Mouse (Mus musculus) G1E-ER4 (cell line): ENCODE results near the gene Pex14. TPM values are rescaled to one million over a fixed set of nuclear protein-coding genes. Genes with fewer than 3 reads are reported as not detected.

Experiments used
- GATA1 ChIP-seq: IDR thresholded peaks from one replicate; pipeline ENCODE4 v1.8.0; 2012; ENCODE audit warnings: low read length, inconsistent platforms
- polyA plus RNA-seq: library from polyadenylated mRNA; stranded (reverse); fragments of >175 nt; gene quantifications from 2 replicates; pipeline ENCODE4 v1.2.3, GENCODE M21; 2012

Gene Pex14
- polyA plus RNA-seq, 1 experiment, result 57.5 TPM

GRCm38 (mm10) chr4:149126115-149126509 is 26.4 kb upstream of the Pex14 start:
- TF ChIP-seq GATA1, result no peak

GRCm38 (mm10) chr4:149125341-149126114 is 25.9 kb upstream of the Pex14 start:
- TF ChIP-seq GATA1, result no peak

- no peak for TF ChIP-seq GATA1
Measured at GRCm38 (mm10) chr4:149123432-149123831, 23.8 kb upstream of the Pex14 start.

- TF ChIP-seq GATA1, result no peak
Measured at GRCm38 (mm10) chr4:149103875-149104561, 4.3 kb upstream of the Pex14 start, which contains the start of gene Dffa. Gene Dffa, plus strand, starts transcription at chr4:149104146.

DNA sequence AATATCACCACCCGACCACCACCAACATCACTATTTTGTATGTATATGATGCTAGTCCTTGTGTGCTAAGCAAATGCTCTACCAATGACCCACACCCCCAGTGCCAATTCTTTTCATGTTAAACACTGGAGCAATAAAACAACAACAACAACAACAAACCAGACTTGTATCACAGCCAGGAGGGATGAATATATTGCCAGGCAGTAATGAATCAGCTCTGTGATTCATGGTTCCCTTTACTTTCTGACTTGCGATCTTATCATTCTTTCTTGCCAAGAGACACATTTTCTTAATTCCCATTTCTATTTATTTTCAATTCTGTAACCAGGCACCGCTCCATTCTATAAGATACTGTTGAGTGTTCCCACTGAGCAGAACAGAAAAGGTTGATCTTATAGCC is 1.8 kb upstream of the Pex14 start:
- no peak for TF ChIP-seq GATA1

DNA sequence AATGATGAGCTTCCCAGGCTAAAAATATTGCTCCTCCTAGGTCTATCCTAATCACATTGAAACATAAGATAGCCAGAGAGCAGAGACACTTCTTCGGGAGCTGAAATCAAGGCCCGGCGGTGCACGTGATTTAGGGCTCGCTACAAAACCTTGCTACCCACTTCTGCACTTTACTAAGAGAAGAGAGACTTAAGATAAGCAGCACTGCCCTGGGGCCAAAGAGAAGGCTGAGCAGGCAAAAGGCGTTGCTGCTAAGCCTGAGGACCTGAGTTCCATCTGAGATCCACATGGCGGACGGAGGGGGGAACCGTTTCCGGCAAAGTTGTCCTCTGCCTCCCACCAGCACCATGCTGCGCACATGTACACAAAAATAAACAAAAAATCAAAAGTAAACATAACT is 1.1 kb downstream of the Pex14 start:
- no peak for TF ChIP-seq GATA1

DNA sequence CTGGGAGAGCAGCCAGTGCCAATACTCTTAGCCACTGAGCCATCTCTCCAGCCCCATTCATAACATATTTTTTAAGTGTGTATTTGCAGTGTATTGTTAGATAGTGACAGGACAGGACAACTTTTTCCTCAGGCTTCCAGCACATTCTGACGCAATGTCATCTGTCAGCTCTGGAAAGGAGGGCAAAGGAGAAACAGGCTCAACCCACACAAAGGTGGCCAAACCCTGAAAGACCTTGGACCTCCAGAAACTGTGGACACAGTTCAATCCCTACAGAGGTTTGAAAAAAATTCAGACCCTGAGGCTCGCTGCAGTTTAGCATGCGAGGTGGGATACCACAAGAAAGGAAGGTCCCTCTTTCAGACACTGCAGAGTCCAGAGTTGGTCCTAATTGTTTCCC is 1.7 kb downstream of the Pex14 start:
- no peak for TF ChIP-seq GATA1

DNA sequence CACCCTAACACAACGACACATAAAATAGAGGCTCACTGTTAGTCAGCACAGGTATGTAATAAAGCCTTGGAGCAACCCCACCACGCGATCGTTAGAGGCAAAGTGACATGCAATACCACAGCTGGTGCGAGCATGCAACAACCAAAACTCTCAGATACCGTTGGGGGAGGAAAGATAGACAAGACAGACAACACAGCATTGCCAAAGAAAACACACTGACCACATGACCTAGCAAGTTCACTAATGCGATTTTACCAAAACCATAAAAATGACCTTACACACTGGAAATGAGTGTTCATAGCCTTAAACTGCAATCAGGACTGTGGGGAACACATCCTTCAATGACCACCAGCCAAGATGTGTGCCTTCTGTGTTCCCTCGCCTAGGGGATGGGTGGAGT is 8.3 kb downstream of the Pex14 start:
- no peak for TF ChIP-seq GATA1

DNA sequence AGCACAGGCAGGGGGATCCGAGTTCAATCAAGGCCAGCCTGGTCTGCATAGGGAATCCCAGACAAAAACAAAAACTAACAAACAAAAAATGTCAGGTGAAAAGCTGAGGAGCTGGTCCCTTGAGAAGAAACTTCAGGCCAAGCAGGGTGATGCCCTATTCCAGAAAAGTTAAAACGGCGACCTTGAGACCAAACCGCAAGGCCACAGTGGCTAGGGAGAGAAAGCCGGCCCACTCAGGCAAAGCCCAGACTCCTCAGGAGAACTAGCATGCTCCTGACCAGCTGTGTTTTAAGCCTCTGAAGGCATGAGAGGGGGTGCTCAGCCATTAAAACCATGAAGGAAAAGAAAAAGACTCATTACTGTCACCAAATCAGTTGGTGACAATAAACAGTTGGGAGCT is 14.3 kb downstream of the Pex14 start:
- no peak for TF ChIP-seq GATA1

GRCm38 (mm10) chr4:149081528-149081927 is 18.1 kb downstream of the Pex14 start:
- no peak for TF ChIP-seq GATA1

GRCm38 (mm10) chr4:149080111-149080510 is 19.6 kb downstream of the Pex14 start:
- no peak for TF ChIP-seq GATA1

DNA sequence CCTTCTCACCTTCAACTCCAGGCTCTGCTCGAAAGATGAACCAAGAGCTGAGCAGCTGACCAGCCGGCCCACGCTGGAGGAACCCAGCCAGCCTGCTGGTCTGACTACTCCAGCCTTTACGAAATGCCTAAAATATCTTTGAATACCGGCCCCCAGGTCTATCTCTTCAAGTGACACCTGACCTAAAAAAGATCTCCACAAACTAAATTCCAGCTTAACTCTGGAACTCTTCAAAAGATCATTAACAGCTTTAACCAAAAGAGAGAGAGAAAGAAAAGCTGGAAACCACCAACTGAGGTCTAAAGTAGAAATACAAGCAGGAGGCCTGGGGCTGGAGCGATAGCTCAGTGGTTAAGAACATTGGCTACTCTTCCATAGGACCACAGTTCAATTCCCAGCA is 20.0 kb downstream of the Pex14 start:
- TF ChIP-seq GATA1, result no peak

DNA sequence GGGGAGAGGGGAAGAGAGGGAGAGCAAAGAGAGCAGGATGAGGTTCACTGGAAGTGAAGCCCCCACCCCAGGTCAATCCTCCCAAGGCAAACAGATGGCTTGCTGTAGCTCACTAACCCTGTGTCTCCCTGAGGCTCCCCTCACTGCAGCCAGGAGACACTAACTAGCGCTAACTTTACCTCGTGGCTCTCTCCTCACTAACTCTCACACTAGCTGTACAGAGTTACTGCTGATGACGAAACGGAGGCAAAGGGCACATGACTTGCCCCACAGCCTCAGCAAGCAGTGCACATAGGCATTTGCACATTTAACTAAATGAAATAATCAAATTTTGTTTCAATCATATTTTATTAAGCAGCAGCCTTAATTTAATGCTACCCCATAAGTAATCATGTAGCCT is 21.4 kb downstream of the Pex14 start:
- no peak for TF ChIP-seq GATA1

- TF ChIP-seq GATA1, result no peak
Measured at GRCm38 (mm10) chr4:149075871-149076575, 23.7 kb downstream of the Pex14 start.

GRCm38 (mm10) chr4:149075073-149075472 is 24.6 kb downstream of the Pex14 start:
- no peak for TF ChIP-seq GATA1

GRCm38 (mm10) chr4:149066672-149067551 is 32.8 kb downstream of the Pex14 start:
- TF ChIP-seq GATA1, result no peak
